Mouse (Mus musculus) spleen, adult 2 months (tissue): ENCODE measurements around the gene Muc4.

Experiments
- CTCF ChIP-seq: fragments of 200-500 bp; IDR thresholded peaks from 2 replicates; pipeline ENCODE4 v1.5.1; 2011; ENCODE audit warnings: mild to moderate bottlenecking, inconsistent platforms; ENCODE audit not compliant: insufficient read depth, insufficient read length, insufficient replicate concordance; ENCODE audit errors: extremely low read depth
- POLR2A ChIP-seq: fragments of 200-500 bp; IDR thresholded peaks from 2 replicates; pipeline ENCODE4 v1.6.1; 2011; ENCODE audit warnings: low read depth, low read length, inconsistent platforms

GRCm38 (mm10) chr16:32703312-32703912 lies 32.3 kb upstream of the Muc4 start:
- no peak for TF ChIP-seq CTCF
- TF ChIP-seq POLR2A = no peak
